Mouse (Mus musculus): ENCODE data around the gene Tsku.

DNA sequence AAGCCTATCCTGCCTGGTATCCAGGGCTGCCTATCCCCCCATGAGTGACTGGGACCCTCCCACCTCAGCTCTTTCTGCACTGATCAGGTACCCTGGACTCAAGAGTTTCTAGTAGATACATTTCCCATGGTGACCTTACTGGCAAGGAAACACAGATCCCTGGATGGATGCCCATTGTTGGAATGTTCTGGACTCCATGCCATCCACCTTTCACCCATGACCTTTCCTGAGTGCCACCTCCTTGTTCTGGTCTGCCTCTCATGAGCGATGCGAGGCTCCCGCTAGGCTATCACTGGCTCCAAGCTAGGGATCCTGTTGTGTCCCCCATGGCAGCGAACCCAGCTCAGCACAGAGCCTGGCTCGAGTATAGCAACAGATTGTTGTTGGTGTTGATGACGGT, 11.3 kb downstream of the Tsku start:
- TF ChIP-seq USF1 (IDR thresholded peaks at IDR 0.05; ENCODE audit: low read depth) (no peak), POLR2A (IDR thresholded peaks at IDR 0.05; ENCODE audit: insufficient read length, low read depth) (no peak), POLR2AphosphoS2 (IDR thresholded peaks at IDR 0.05; ENCODE audit: insufficient read length, low read depth) (no peak), MYOG (IDR thresholded peaks at IDR 0.05; ENCODE audit: control insufficient read depth in 1 of 3, insufficient read depth in 1 of 3, insufficient read length in 2 of 3, low read depth in 2 of 3) (no peak), E2F4 (IDR thresholded peaks at IDR 0.05; ENCODE audit: insufficient read depth) (no peak), TCF12 (IDR thresholded peaks at IDR 0.05; ENCODE audit: insufficient read depth, poor library complexity, severe bottlenecking) (no peak), MYOD1 (IDR thresholded peaks at IDR 0.05; ENCODE audit: control insufficient read depth in 1 of 3, insufficient read length in 2 of 3, low read depth in 2 of 3) (no peak), CEBPB (IDR thresholded peaks at IDR 0.05; ENCODE audit: insufficient read depth, poor library complexity, severe bottlenecking) (no peak)

Data from myocyte (in vitro differentiated cells).